Mouse (Mus musculus) cerebellum, adult 2 months (tissue): ENCODE measurements around the gene Prss53. TPM values are rescaled to one million over a fixed set of nuclear protein-coding genes. Genes with fewer than 3 reads are reported as not detected.

Experiments used
- DNase-seq, 2 experiments: peaks; one replicate each; pipeline ENCODE4 v3.0.0; 2021
- H3K27ac ChIP-seq: fragments of 200-500 bp; 2 replicates; pipeline ENCODE4 v1.5.1; 2012; ENCODE audit warnings: low read length, control low read depth, inconsistent platforms; ENCODE audit not compliant: insufficient read depth
- H3K27me3 ChIP-seq: fragments of 200-500 bp; 2 replicates; pipeline ENCODE4 v1.6.1; 2012; ENCODE audit warnings: inconsistent platforms, mild to moderate bottlenecking, low read length, moderate library complexity; ENCODE audit not compliant: control insufficient read depth, insufficient read depth
- H3K4me1 ChIP-seq: fragments of 200-500 bp; 2 replicates; pipeline ENCODE4 v1.6.1; 2011; ENCODE audit warnings: low read length; ENCODE audit not compliant: control insufficient read depth, insufficient read depth
- H3K4me3 ChIP-seq: fragments of 200-500 bp; replicated peaks from 2 replicates; pipeline ENCODE3; 2011; ENCODE audit warnings: mild to moderate bottlenecking, low read depth, low read length, control low read depth; ENCODE audit not compliant: insufficient read depth
- CTCF ChIP-seq: fragments of 200-500 bp; IDR thresholded peaks from 2 replicates; pipeline ENCODE4 v1.5.1; 2011; ENCODE audit warnings: low read depth, mild to moderate bottlenecking, control low read depth, low read length, moderate library complexity, borderline replicate concordance; ENCODE audit not compliant: insufficient read depth
- POLR2A ChIP-seq: fragments of 200-500 bp; IDR thresholded peaks from 2 replicates; pipeline ENCODE4 v1.6.1; 2011; ENCODE audit warnings: low read length, control low read depth, borderline replicate concordance; ENCODE audit not compliant: insufficient read depth
- WGBS: fragments of 180-500 bp; shearing (Covaris S2); methylation state at CpG from one replicate; pipeline ENCODE4 v1.1.7; 2018; 5-methylcytosine and 5-hydroxymethylcytosine counted together
- polyA plus RNA-seq: library from polyadenylated mRNA; depleted of rRNA; stranded (reverse); fragments of >200 nt; gene quantifications from 2 replicates; pipeline ENCODE4 v1.2.3, GENCODE M21; 2012; rRNA removed

Prss53 gene
- 5.3 and 6.3 TPM in 2 replicates for polyA plus RNA-seq

DNA sequence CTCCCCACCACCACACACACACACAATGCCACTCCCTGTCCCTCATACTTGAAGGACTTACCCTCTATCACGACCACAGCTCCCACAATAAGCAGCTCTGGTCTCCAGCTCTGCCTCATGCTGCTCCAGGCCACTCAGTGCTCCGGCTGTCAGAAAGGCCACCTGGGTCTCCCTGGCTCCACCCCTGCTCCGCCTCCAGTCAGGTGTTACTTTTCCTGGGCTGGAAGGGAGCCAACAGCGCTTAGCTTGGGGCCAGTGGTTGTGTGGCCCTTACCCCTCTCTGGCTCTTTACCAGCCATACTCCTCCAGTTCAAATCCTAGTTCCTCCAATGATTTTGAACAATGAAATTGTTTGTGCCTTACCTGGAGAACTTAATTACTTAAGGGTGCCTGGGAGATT lies at the start of gene Prss53:
TSS of gene Prss53 (minus strand) at position 173 of the 400 bp plus-strand sequence.
- no peaks in the 10 kb centered on the region for H3K27me3 ChIP-seq
- H3K4me1 ChIP-seq: peaks cover 4% of the 10 kb centered on the region; the same call in 1 of the 2 replicates
- WGBS: 25% methylated on average over 4 of the region's 4 CpGs
- H3K4me3 ChIP-seq: no peak within 1 kb of the TSS
- TF ChIP-seq POLR2A: no peak
- TF ChIP-seq CTCF: no peak
- H3K27ac ChIP-seq: no peak within 1 kb of the TSS
- DNase-seq: no peak

DNA sequence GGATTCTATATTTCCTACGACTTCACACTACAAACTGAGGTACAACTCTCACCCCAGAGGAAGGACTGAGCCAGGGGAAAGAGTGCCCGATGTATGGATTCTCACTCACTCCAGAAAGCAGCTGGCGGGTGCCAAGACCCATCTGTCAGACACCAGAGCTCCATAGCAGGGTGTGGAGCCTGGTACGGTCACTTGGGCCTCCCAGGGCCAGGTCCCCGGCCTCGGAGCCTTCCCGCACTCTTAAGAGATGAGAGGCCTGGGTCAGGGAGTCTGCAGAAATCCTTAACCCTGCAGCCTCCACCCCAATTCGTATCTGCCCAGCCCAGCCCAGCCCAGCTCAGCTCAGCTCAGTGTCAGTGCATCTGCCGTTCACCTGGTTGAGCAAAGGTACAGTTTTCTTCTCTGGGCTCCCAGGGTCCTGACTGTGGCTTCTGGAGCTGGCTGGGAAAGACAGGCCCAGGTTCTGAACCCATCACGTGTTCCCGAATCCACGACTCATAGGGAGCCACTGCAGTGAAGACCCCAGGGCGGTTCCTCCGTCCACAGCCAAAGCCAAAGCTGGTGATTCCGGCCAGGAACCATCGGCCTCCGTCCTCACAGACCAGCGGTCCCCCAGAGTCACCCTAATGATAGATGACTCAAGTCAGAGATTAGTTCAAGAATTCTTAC lies 45.6 kb upstream of the Prss53 start:
- H3K4me3 ChIP-seq: peak overlapping the region; percentile 68
- H3K27me3 ChIP-seq: no peaks in the 10 kb centered on the region
- TF ChIP-seq CTCF (no peak), POLR2A (no peak)
- peak overlapping the region; percentile 74 for H3K27ac ChIP-seq
- WGBS: 43% methylated on average over 18 of the region's 18 CpGs
- no peaks in the 10 kb centered on the region for H3K4me1 ChIP-seq
- DNase-seq: peak; percentile 39 to 45

DNA sequence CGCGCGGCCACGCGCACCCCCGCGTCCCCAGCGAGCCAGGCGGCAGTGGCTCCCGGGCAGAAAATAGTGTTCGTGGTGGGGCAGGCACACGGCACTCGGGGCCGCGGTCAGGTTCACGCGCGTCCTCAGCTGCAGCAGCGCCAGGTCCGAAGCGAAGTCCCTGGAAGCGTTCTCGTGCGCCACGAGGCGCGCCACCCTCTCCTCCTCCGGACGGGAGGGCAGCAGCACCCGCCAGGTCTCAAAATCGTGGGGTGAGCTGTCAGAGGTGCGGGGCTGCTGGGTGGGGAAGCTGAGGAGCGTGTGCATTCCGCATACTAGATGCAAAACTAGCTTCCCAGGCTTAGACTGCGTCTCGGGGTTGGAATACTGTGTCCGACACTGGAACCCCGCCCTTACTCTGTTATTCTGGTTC lies 45.0 kb upstream of the Prss53 start:
- no peaks in the 10 kb centered on the region for H3K27me3 ChIP-seq
- no peak for TF ChIP-seq POLR2A
- TF ChIP-seq CTCF: no peak
- WGBS: under 1% methylated on average over 38 of the region's 38 CpGs
- peak overlapping the region; percentile 74 for H3K27ac ChIP-seq
- no peak for DNase-seq
- H3K4me3 ChIP-seq: peak overlapping the region; percentile 68
- no peaks in the 10 kb centered on the region for H3K4me1 ChIP-seq

DNA sequence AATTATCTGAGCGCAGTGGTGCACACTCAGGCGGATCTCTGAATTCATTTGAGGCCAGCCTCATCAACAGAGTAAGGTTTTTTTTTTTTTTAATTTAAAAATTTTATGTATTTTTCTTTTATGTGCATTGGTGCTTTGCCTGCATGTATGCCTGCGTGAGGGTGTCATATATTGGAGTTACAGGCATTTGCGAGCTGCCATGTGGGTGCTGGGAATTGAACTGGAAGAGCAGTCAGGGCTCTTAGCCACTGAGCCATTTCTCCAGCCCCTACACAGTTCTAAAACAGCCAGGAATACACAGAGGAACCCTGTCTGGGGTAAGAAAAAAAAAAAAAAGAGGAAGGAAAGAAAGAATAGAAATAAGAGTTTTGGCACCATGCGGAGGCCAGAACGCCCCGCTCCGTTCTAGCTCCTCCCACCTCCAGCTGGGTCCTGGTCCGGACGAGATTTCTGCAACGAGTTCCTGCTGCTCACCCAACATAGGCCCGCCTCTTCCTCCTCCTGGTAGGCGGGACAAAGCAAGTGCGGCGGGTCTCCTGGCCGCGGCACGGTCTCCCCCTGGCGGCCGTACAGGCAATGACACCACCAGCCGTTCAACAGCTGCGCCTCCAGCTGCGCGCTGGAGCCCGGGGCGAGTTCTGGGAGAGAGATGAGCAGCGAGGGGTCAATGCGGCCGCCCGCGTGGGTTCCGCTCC lies 44.4 kb upstream of the Prss53 start:
- DNase-seq: peak; percentile 95
- TF ChIP-seq CTCF (peak; percentile 79), POLR2A (peak; percentile 56; the same call in 1 of the 2 replicates)
- 6% methylated on average over 32 of the region's 32 CpGs for WGBS
- H3K27ac ChIP-seq: peak overlapping the region; percentile 74
- no peaks in the 10 kb centered on the region for H3K4me1 ChIP-seq
- H3K4me3 ChIP-seq: peak overlapping the region; percentile 68
- H3K27me3 ChIP-seq: no peaks in the 10 kb centered on the region

DNA sequence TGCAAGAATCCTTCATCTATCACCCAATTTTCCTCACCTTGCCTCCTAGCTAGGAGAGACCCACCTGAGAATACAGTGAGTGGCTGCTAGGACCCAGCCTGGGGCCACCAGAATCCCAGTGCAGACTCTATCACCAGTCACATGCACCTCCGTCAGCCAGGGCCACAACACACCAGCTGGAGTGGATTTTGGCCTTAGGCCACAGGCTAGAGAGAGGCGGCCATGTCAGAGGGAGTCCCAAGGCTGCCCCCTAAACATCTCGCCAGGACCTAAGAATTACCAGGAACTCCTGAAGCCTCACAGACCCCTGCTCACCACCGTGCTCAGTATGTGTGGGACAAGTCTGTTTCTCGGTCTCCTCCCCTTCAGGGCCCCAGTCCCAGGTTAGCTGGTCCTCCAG lies 43.3 kb upstream of the Prss53 start:
- Histone ChIP-seq H3K27ac (no peak overlapping the region), H3K27me3 (no peaks in the 10 kb centered on the region), H3K4me1 (no peaks in the 10 kb centered on the region), H3K4me3 (no peak overlapping the region)
- TF ChIP-seq POLR2A (no peak), CTCF (no peak)
- 74% methylated on average over 5 of the region's 5 CpGs for WGBS
- DNase-seq: no peak

DNA sequence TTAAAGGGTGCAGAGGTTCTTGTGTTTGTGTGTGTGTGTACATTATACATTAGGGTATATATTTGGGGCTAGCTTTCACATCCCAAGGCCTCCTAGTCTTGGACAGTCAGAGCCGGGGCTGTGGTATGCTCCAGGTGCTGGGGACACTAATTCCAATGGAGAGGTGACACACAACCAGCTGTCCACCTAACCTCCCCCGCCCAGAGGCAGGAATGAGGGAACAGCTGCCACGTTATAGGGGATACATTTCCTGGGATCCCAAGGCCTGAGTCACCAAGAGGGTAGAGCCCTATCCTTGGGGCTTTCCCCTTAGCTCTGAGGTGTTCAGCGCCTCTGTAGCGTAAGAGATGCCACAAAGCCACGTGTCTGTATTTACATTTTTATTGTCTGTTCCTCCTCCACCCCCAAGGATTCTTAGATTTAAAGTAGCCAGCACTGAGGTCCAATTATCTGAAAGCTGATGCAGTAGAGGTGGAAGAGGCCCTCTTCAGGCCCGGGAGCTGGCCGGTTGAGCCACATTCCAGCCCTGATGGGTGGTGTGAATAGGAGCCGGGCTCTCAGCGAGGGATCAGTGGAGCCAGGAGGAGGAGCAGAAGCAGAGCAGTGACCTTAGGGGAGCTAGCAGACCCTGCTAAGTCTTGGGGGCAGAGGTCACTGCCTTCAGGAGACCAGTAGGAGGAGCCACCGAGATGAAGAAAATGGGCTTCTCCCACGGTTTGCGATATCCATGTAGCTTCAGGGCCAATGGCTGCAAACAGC lies 41.7 kb upstream of the Prss53 start:
- H3K4me1 ChIP-seq: no peaks in the 10 kb centered on the region
- TF ChIP-seq POLR2A: no peak
- no peak for TF ChIP-seq CTCF
- no peak overlapping the region for H3K27ac ChIP-seq
- no peak for DNase-seq
- no peak overlapping the region for H3K4me3 ChIP-seq
- no peaks in the 10 kb centered on the region for H3K27me3 ChIP-seq
- 41% methylated on average over 13 of the region's 13 CpGs for WGBS

DNA sequence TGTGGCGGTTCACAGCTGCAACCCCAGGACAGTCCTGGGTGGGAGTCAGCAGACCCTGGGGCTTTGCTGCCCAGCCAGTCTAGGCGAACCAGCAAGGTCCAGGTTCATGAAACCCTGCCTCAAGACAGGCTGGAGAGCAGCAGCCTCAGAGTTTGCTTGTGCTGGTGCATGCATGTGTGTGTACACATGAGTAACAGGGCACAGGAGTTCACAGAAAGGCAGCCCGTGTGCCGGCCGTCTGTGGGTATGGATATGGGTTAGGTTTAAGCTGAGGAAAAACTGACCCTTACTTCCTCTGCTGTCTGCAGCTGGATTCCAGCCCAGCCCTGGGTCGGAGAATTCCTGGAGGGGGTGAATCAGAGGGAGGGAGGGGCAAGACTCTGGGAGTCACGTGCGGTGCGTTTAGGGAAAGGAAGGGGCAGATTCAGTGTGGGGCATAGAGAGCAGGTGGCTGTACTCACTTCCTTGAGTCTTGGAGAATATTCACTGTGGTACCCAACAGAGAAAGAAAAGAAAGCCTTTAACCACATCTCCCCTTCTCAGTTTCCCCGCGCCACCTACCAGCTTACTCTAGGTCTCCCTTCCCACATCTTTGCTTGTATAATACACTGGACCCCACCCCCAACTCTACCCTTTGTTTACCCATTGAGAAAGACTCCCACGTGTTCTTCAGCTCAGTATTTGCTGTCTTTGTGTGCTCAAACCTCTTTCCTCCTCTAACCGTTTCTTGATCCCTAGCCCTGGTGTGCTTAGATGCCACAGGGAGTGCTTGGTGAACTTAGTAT lies 40.8 kb upstream of the Prss53 start:
- TF ChIP-seq CTCF (no peak), POLR2A (no peak)
- no peak overlapping the region for H3K4me3 ChIP-seq
- 46% methylated on average over 13 of the region's 13 CpGs for WGBS
- no peak overlapping the region for H3K27ac ChIP-seq
- DNase-seq: no peak
- H3K4me1 ChIP-seq: no peaks in the 10 kb centered on the region
- no peaks in the 10 kb centered on the region for H3K27me3 ChIP-seq
